Mouse (Mus musculus): Measurements from ENCODE around the gene Zfp618.

Gene Zfp618

GRCm38 (mm10) chr4:63064911-63065310 is 99.5 kb downstream of the Zfp618 start:
- no peak for DNase-seq (ENCODE audit: low read depth, low spot score)

DNA sequence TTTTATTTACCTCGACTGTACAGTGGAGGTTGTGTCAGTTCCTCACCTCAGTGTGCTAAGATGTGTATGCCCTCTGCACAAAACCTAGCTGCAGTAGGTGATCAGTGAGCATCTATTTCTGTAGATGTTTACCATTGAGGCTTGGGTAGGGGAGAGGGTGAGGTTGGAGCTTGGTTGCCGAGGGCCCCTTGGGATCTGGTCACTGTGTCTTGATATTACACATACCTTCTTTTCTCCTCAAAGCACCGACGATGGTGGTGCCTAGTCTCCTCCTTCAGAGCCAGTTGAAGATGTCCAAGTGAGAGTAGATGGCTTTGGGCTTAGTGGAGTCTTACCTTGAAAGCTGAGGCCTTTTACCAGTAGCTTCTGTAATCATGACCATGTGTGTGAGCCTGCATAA is 101.4 kb downstream of the Zfp618 start:
- DNase-seq (ENCODE audit: low read depth, low spot score) = no peak

DNA sequence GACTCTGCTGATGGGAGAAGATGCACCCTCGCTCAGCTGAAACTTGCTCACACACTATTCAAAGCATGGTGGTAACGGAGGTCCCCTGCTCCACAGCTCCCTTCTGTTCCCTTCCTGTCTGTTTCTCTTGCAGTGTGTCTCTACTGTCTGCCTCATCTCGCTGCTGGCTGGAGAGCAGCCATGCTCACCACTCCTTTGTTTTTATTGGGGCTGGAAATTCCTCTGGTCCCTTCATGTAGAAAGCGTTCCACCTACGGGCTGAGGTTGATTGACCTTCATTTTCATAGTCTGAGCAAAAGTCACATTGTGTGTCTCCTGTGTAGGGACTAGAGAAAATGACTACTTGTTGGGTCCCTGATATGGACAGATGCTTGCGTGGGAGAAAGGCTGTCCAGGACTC is 102.4 kb downstream of the Zfp618 start:
- no peak for DNase-seq (ENCODE audit: low read depth, low spot score)

DNA sequence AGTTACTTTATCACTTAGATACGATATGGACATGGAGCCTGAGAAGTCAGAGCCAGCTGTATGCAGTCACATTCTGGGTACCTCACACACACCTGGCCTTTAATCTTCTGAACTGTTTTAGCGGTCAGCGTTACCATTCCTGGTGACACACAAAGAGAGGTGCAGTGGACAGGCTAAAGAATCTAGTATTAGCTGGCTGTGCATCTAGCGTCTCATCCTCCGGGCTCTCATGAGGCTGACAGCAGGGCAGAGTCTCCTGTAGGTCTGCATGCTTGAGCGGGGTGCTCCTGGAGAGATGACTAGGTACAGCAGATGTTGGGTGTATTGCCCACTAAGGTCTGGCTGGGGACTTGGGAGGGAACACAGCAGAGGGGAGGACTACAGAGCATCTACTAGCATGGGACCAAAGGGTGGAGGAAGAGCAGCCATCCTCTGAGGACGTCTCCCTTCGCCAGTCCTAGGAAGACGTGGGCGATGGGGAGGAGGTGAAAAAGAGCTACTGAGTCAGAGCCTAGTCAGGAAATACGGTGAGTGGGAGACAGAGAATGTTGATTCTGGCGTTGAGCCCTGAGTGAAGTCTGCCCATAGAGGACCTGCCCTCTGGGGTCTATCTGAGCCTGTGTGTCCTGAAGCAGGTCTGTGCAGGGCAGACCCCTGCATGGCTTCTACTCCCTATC is 103.3 kb downstream of the Zfp618 start:
- no peak for DNase-seq (ENCODE audit: low read depth, low spot score)

DNA sequence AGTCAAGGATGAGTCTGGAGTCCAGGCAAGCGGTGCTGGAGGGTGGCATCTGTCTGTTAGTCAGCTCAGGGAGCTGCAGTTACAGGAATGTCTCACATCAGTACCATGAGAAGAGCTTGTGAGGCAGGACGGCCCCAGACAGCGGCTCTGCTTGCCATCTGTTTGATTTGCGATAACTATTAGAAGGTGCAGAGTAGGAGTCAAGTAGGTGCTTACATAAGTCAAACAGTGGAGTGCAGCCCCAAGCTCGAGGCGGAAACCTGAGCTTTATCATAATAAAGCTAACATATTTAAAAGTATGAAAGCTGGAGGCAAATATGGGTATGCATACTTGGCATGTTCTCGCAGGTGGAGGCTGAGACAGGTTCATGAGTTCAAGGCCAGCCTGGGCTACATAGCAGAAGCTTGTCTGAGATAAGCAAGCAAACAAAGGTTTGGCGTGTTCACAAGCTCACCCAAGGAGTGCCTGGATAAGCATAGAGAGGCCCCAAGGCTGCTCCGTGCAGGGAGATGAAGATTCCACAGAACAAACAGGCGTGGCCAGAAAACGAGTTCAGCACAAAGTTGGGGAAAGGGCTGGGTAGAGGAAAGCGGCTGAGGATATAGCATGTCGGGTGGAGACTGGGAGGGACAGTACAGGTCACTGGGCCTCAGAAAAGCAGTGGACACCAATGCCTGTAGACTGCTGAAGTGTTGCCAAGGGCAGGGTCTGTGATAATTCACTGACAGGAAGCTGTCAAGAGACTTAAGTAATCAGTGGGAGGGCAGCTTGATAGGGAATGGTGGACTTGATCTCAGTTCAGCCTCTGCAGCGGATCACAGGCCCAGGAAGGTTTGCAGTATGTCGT is 106.3 kb downstream of the Zfp618 start:
- no peak for DNase-seq (ENCODE audit: low read depth, low spot score)

GRCm38 (mm10) chr4:63073139-63073538 is 107.8 kb downstream of the Zfp618 start:
- DNase-seq (ENCODE audit: low read depth, low spot score) = no peak

DNA sequence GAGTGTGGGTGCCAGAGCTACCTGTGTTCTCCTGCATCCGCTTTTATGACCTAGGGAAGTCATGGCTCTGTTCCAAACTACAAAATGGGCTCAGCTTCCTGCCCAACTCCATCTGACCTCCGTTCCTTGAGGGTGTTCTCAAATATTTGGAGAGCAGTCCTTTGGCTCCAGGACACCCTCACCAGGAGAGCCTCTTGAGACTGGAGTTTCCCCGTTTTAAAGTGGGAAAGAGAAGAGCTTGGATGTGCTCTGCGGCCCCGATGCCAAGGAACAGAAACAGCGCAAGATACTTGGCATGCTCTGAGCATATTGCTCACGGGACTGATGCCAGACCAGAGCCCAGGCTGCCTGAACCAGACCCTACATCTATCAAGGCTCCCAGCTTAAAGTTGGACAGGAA is 113.8 kb downstream of the Zfp618 start:
- DNase-seq (ENCODE audit: low read depth, low spot score) = no peak

DNA sequence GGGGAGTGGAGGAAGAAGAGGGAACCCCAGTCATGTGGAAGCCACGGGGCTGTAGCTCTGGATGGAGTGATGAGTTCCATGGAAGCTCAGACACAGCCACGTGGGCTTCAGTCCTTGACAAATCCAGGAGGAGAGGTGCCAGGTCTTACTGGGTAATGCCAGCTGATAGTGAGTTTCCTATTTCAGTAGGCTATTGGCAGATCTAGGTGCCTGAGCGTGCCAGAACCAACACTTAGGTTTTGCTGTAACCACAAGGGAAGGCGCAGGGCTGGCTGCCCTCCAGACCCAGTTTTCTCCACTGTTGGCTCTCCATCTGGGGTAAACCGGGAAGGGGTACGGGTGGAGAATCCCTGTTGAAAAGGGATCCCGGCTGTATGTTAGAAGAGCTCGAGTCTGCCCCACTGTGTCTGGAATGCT is 119.1 kb downstream of the Zfp618 start:
- no peak for DNase-seq (ENCODE audit: low read depth, low spot score)

- DNase-seq (ENCODE audit: low read depth, low spot score) = no peak
Observed at GRCm38 (mm10) chr4:63089484-63089883, 124.1 kb downstream of the Zfp618 start.

DNA sequence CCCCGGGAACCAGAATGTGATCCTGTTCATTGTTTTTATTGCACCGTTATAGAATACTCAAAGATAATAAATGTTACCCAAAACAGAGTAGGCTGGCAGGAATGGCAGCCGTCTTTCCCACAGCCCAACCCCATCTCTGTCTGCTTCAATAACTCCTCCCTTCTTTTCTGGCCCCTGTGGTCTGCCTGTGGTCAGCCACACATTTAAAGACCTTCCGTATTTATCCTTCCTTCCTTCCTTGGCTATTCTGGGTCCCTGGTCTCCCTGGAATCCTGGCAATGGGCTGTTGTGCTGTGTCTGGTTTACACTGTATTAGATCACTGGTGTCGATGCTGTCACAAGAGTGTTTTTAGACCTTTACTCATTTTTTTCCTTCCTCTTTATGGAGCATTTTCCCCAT is 125.8 kb downstream of the Zfp618 start:
- no peak for DNase-seq (ENCODE audit: low read depth, low spot score)

DNA sequence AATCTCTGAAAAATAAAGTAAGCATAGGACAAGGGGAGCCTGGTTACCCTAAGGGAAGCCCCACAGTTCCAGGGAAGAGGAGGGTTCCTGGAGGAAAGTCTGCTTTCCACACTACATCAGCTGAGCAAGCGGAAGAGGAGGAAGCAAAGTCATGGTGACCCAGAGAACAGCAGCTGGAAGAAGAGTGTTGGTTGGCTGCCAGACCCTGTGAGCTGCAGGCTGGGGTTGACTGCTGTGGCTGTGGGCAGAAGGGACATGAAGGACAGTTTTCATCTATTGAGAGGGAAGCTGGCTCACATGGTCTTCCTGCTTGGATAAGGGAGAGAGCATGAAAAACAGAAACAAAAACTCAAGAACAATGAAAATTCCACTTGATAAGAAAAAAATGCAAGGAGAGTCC is 132.2 kb downstream of the Zfp618 start:
- DNase-seq (ENCODE audit: low read depth, low spot score) = no peak

DNA sequence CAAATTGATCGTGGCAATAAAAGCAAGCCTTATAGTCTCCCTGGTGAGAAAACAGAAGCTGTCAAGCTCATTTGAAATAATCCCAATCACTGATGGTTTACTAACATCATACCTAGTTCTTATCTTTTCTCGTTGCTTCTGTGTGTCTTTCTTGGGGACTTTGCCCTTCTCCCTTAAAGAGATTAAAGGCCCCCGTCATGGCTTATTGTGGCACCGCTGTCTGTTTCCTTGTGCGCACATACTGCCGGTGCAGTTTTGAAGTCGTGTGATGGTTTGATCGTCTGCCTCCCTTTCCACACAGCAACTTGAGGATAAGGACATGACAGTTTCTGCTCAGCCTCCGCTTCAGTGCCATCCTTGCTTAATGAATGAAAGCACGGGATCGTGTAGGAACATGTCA is 135.1 kb downstream of the Zfp618 start:
- DNase-seq (ENCODE audit: low read depth, low spot score) = no peak

DNA sequence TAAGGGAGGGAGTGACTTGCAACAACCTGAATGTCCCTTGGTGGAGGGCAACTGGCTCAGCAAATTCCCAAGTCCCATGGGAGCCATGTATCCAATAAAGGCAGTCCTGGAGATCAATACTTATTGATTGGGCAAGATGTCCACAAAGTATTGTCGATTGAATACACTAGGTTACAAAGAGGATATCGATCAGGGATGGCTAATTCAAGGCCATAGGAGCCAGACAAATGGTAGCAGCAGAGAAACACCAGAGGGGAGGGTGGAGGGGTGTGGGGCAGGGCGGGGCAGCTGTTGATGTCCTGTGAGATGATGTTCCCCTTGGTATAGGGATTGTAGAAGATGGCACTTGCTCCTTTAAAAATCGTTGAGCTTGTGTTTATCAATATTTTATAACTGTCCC is 136.7 kb downstream of the Zfp618 start:
- DNase-seq (ENCODE audit: low read depth, low spot score) = no peak

GRCm38 (mm10) chr4:63105651-63106050 is 140.3 kb downstream of the Zfp618 start:
- no peak for DNase-seq (ENCODE audit: low read depth, low spot score)

- DNase-seq (ENCODE audit: low read depth, low spot score) = peak; percentile 8
Observed at GRCm38 (mm10) chr4:63118639-63119437, 153.5 kb downstream of the Zfp618 start.

- no peak for DNase-seq (ENCODE audit: low read depth, low spot score)
Observed at GRCm38 (mm10) chr4:63124861-63125466, 159.6 kb downstream of the Zfp618 start.

- no peak for DNase-seq (ENCODE audit: low read depth, low spot score)
Observed at GRCm38 (mm10) chr4:63129891-63130624, 164.7 kb downstream of the Zfp618 start.

DNA sequence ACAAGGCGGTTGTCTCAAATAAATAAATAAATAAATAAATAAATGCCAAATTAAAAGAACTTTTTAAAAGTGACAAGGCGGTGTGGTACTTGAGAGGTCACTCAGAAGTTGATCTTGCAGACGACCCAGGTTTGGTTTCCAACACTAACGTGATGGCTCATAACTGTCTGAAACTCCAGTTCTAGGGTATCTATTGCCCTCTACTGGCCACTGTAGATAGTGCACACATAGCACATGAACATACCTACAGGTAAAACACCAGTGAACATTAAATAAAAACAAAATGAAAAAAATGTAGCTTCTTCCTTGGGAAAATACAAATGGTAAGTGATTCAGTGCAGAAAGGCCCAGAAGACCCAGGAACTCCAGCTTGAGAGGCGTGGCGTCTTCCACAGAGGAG is 181.9 kb downstream of the Zfp618 start:
- DNase-seq (ENCODE audit: low read depth, low spot score) = no peak

- DNase-seq (ENCODE audit: low read depth, low spot score) = no peak
Observed at GRCm38 (mm10) chr4:63151127-63151526, 185.8 kb downstream of the Zfp618 start.

DNA sequence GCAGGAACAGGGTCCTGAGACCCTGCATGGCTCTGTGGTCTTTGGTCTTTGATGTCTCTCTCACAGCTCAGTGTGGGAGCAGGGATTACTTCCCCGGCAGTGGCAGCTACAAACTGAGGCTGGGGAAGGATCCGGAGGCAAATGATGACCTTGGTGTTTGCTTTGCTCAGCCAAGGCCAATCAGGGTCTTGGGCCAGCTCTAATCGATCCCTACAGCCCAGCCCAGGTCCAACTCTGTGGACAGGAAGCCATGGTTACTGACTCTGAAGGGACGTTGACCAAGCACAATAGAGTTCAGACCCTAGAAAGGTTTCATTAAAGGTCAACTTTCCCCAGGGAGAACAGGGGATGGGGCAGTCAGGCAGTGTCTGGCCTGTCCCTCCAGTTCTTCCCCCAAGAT is 188.7 kb downstream of the Zfp618 start:
- DNase-seq (ENCODE audit: low read depth, low spot score) = no peak

DNA sequence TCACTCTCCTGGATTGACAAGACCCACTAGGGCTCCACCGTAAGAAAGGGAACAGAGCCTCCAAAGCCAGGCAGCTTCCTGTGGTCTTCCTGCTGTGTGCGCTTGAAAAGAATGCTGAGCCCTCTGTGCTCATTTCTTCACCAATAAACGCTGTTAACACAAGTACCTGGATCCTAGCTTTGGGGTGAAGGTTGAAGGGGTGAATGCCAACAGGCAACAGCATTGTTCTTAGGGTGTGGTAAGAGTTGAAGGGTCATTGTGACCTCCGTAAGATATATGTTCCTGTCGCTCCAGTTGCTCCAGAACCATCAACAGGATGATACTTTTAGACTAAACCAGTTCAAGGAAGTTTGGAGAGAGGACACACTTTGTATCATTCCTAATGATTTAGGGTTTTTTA is 189.3 kb downstream of the Zfp618 start, which contains the start of gene Ambp:
Gene Ambp (minus strand): TSS at position 101 of the 400 bp plus-strand sequence.
- no peak for DNase-seq (ENCODE audit: low read depth, low spot score)
